Mouse (Mus musculus) brain, embryonic 18.5 days (tissue): Measurements from ENCODE around the gene Wt1.

Experiments
- DNase-seq: peaks from one replicate; pipeline ENCODE4 v3.0.0-alpha.2; 2012; ENCODE audit warnings: low read depth, low spot score

Gene Wt1

DNA sequence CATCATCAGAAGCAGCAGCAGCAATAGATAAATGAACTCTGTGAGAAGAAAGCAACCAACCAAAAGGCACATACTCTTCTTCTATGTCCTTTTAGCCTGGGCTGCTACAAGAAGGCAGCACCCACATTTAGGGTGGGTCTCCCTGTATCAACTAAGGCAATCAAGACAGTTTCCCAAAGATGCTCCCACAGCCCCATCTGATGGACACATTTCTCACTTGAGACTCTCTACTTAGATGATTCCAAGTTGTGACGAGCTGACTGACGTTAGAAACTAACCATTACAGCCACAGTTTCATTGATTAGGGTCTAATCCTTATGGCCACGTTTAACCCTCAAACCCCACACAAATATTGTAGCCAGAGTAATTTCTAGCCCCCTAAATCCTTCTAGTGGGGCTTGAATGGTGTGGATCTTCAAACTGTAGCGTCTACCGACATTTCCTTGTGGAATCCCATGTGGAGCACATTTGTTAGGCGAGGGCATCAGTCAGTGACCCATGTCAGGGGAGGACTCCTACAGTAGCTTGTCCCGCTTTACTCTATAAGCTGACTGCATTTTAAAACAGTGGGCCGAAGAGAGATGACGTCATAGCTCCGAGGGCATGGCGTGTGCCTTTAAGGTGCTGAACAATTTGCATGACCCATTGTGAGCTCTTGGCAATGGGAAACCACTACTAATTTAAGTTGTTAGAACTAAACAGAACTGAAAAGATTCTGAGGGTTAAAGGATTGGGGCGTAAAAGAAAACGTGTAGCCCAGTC lies 59.6 kb downstream of the Wt1 start:
- DNase-seq: no peak

DNA sequence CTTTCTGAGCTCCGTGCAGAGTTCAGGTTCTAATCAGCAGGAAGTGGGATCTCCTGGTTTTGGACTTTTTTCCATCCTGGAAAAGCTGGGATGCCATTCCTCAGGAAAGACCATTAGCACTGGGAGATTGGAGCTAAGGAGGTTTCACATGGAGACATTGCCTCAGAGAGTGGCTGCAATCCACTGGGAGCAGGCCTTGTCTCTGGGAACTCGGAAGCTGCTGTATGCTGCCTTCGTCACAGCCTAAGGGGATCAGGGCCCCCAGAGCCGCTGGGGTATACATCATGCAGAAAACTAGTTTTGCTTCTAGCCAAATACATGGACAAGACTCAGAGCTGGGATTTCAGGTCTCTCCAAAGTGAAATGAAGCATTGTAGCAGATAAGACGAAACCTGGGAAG lies 60.3 kb downstream of the Wt1 start:
- no peak for DNase-seq

DNA sequence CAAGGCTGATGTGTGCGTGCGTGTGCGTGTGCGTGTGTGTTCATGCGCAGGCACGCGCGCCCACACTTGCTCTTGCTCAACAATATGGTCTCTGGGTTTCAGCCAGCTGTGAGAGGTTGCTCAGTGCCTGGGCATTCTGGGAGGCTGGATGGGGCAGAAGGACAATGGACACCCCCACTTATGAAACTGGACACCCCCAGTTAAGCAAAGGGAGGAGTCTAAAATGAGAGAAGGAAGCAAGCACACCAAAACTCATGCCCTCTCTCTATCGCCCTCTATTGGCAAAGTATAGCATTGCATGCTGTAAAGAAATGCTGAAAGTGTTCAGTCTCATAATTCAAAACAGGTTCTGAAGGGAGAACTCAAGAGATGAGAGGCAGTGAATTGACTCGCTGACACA lies 61.9 kb downstream of the Wt1 start:
- no peak for DNase-seq

DNA sequence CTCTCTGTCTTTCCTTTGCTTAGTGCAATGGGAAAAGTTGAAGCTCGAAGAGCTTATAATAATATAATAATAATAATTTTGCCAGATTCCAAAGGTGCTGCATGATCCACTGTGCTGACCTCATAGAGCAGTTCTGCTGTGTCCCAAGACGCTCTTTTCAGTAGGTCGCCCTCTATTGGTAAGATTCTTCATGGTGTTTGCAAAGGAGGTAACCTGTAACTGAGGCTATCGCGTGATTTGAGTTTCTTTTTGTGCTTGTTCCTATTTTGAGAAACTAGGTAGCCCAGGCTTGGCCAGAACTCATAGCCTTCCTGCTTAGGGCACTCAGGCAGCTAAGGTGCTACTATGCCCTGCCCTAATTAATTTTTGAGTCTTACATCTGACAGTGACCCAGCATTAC lies 63.0 kb downstream of the Wt1 start:
- no peak for DNase-seq

DNA sequence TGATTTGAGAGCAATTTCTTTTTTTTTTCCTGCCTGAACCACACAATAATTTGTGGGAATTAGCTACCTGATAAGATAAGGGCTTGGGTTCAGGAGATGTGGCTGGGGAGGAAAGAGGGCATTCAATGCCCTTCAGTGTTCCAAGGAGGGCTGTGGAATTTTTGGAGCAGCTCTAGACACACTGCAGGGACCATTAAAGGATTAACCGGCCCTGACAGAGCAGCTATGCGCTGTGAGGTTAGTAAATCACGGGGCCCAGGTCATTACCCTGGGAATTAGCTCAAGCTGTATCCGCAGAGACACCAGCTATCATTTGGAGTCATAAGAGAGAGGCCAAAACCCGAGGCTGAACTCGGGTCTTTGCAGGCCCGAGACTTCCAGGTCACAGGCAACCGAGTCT lies 73.8 kb downstream of the Wt1 start:
- no peak for DNase-seq

DNA sequence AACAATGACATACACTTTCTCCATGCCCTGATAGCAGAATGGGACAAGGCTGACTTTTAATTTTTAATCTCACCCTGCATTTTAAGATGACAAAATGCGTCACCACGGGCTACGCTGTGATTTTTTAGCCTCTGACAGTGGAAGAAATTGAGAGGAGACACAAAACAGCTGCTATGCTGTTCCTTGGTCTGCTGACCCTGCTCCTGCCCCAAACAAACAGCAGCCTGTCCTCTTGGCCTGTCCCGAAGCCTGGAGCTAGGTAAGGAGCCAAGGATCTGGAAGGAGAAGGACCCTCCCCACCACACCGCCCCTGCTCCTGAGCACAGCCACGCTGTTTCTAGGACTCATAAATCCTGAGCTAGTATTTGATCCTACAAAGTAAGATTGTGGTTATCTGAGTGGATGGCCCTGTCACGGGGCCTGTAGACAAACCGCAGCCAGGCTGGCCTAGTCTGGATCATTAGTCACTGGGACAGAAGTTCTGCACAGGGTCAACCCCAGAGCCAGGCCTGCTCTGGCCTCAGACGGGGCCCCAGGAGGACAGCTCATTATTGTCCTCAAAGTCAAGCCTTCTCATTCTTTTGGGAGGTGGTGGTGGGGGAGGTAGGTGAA lies 80.3 kb downstream of the Wt1 start:
- no peak for DNase-seq

DNA sequence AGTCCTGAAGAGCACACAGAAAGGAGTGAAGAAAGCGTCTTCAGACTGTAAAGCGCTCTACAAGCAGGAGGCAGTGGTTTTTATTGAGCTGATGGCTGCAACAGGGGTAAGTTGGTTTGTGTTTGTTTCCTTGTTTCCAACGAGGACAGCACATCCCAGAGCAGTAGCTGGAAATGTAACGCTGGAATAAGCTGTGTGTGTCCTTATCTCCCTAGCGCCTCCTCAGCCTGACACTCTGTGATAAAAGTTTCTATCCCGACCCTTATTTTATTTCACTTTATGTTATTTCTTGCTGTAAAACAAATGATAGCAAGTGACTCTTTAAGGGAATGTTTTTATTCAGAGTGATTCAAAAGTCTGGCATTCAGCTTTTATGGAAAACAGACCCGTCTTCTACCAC lies 86.5 kb downstream of the Wt1 start:
- no peak for DNase-seq

DNA sequence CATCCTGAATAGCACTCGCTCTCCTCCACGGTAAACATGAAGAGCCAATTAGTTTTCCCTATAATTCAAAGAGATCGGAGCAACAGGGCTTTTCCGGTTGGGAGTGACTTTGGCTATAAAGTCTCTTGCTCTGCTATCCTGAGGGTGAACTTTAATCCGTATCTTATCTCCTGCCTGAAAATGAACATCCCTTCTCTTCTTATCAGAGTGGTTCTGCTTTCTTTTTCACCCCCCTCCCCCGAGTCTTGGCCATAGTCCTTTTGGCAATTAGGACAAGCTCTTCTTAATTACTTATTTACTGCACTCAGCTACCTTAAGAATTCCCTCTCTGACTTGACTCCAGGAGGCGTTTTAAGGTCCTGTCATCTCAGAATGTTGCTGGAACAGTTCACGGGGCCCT lies 89.6 kb downstream of the Wt1 start:
- no peak for DNase-seq

DNA sequence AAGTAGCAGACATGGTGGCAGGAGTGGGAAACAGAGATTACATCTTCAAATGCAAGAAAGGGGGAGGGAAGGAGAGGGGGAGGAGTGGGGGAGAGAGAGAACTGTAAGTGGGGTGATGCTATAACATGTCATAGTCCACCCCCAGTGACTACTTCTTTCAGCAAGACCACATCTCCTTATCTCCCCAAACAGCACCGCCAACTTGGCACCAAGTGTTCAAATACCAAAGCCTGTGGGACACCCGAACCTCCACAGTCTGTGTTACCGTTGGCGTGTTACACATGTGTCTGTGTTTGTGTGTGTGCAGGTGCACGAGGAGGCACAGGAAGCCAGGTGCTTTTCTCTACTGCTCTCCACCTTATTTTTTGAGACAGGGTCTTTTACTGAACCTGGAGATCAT lies 92.9 kb downstream of the Wt1 start:
- no peak for DNase-seq

DNA sequence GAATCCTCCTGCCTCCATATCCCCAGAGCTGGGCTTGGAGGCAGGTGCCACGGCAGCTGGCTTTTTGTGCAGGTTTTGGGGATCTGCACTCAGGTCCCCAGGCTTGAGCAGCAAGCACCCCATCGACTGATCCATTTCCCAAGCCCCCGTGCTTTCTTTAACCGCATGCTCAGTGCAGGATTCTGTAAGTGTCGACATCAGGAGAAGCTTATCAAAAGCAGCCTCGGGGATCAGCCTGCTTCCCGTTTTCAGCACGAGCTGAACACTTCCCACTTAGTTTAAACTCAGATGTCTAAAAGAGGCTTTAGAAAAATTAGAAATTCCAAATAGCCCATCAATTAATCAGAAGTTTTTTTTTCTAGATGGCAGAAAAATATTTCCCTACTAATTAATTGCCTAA lies 93.3 kb downstream of the Wt1 start:
- no peak for DNase-seq

DNA sequence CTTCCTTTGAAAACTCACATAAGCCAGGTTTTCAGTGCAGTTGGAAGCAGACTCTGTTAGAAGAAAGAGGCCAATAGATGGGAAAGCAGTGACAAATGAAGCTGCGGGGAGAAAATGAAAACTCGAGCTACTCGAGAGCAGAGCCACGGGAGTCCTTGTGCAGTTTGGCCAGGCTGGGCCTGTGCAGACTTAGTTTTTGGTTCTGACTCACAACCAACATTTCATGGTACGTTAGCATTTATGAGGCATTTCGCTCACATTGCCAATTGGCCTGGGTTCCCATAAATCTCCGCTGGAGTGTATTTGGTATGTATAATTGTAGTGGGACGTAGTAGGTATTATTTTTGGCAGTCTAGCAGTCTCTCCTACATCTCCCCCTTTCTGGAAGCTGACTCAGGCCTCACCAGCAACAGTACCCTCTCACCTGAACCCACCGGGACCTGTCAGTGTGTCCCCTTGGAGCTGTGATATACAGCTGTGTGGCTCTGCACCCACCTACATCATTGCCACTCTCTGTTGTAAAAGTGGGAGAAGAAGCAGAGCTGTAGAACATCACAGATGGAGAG lies 94.5 kb downstream of the Wt1 start:
- no peak for DNase-seq
